Mouse (Mus musculus) embryonic fibroblast, embryonic 13.5 days (primary cell): ENCODE measurements around the gene Entpd2. TPM values are rescaled to one million over a fixed set of nuclear protein-coding genes. Genes with fewer than 3 reads are reported as not detected.

ENCODE experiments used
- H3K27ac ChIP-seq: 2 replicates; pipeline ENCODE4 v1.5.1; 2012; ENCODE audit warnings: low read length, control low read depth, inconsistent platforms; ENCODE audit not compliant: insufficient read depth
- H3K4me1 ChIP-seq: 2 replicates; pipeline ENCODE4 v1.6.1; 2011; ENCODE audit warnings: low read length; ENCODE audit not compliant: control insufficient read depth, insufficient read depth
- H3K4me3 ChIP-seq: 2 replicates; pipeline ENCODE4 v1.5.1; 2011; ENCODE audit warnings: mild to moderate bottlenecking, control low read depth, low read length; ENCODE audit not compliant: insufficient read depth
- CTCF ChIP-seq: IDR thresholded peaks from 2 replicates; pipeline ENCODE4 v1.5.1; 2011; ENCODE audit warnings: mild to moderate bottlenecking, control low read depth, low read length, moderate library complexity, borderline replicate concordance; ENCODE audit not compliant: insufficient read depth
- POLR2A ChIP-seq: IDR thresholded peaks from 2 replicates; pipeline ENCODE4 v1.6.1; 2011; ENCODE audit warnings: low read depth, mild to moderate bottlenecking, control low read depth, low read length, moderate library complexity
- polyA plus RNA-seq: library from polyadenylated mRNA; stranded (reverse); fragments of >200 nt; gene quantifications from 2 replicates; pipeline ENCODE4 v1.2.4, GENCODE M21; 2011; ENCODE audit warnings: low read depth; ENCODE audit not compliant: missing spikeins, insufficient read length

Gene Entpd2
- polyA plus RNA-seq, 1 experiment = 2.2 TPM

DNA sequence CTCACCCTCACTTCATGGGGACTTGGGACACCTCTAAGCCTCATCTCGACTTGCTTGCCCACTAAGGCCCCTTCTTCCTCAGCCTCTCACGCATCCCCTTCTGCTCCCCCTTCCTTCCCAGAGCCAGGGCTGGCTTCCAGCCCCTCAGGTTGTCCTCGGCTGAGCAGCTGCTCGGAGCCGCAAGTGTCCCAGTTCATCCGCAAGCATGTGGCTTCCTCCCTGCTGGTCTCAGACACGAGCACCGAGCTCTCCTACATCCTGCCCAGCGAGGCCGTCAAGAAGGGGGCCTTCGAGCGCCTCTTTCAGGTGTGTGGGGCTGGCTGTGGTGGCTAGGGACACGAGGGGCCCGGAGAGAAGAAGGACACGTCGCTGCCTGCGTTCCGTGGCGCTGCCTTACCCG lies 45.4 kb downstream of the Entpd2 start:
- TF ChIP-seq POLR2A = no peak

DNA sequence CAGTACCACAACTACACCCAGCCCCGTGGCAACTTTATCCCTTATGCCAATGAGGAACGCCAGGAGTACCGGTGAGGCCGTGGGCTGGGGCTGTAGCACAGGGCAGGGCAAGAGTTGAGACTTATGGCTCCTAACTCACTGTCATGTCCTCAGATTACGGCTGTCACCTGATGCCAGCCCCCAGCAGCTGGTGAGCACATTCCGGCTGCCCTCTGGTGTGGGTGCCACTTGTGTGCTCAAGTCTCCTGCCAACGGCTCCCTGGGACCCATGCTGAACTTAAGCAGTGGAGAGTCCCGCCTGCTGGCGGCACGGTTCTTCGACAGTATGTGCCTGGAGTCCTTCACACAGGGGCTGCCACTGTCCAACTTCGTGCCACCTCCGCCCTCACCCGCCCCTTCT lies 47.0 kb downstream of the Entpd2 start:
- H3K4me3 ChIP-seq = no peak overlapping the region
- no peak for TF ChIP-seq CTCF
- no peak for TF ChIP-seq POLR2A
- H3K27ac ChIP-seq = no peak overlapping the region
- no peaks in the 10 kb centered on the region for H3K4me1 ChIP-seq

More for the DNA sequence above, 45.4 kb downstream of the Entpd2 start:
- no peak overlapping the region for H3K4me3 ChIP-seq
- no peaks in the 10 kb centered on the region for H3K4me1 ChIP-seq
- no peak overlapping the region for H3K27ac ChIP-seq

Other genes starting within 250 kb of the Entpd2 start
- gene Nrarp, start 215.1 kb upstream of the Entpd2 start, polyA plus RNA-seq = 1.7 and 3.2 TPM in 2 replicates
- gene Tor4a, start 199.0 kb upstream of the Entpd2 start, polyA plus RNA-seq = 17.5 and 21.8 TPM in 2 replicates
- 38.8 and 42.3 TPM in 2 replicates for gene Nelfb, start 184.4 kb upstream of the Entpd2 start, polyA plus RNA-seq
- not detected in 2 replicates for gene Stpg3, start 181.2 kb upstream of the Entpd2 start, polyA plus RNA-seq
- gene Fam166a, start 177.1 kb upstream of the Entpd2 start, polyA plus RNA-seq = not detected in 2 replicates
- gene Tubb4b, start 171.2 kb upstream of the Entpd2 start, polyA plus RNA-seq = 209 and 237 TPM in 2 replicates
- not detected in 2 replicates for gene Slc34a3, start 161.5 kb upstream of the Entpd2 start, polyA plus RNA-seq
- gene Rnf224, start 159.1 kb upstream of the Entpd2 start, polyA plus RNA-seq = not detected in 2 replicates
- 0.42 TPM in 1 of 2 replicates, not detected in the other for gene Rnf208, start 153.6 kb upstream of the Entpd2 start, polyA plus RNA-seq
- gene Cysrt1, start 153.4 kb upstream of the Entpd2 start, polyA plus RNA-seq = not detected in 2 replicates
- gene AL732309.1, start 149.0 kb upstream of the Entpd2 start, polyA plus RNA-seq = 2.3 TPM in 1 of 2 replicates, not detected in the other
- gene Tmem203, start 140.4 kb upstream of the Entpd2 start, polyA plus RNA-seq = 11.6 and 15.3 TPM in 2 replicates
- 7.1 and 9.5 TPM in 2 replicates for gene Tprn, start 133.3 kb upstream of the Entpd2 start, polyA plus RNA-seq
- gene Ssna1, start 123.4 kb upstream of the Entpd2 start, polyA plus RNA-seq = 46.2 and 49.4 TPM in 2 replicates
- gene Anapc2, start 123.4 kb upstream of the Entpd2 start, polyA plus RNA-seq = 93.8 and 95.3 TPM in 2 replicates
- not detected in 2 replicates for gene Tmem210, start 107.7 kb upstream of the Entpd2 start, polyA plus RNA-seq
- gene Lrrc26, start 106.0 kb upstream of the Entpd2 start, polyA plus RNA-seq = not detected in 2 replicates
- 1.6 and 1.7 TPM in 2 replicates for gene Grin1, start 76.7 kb upstream of the Entpd2 start, polyA plus RNA-seq
- gene Man1b1, start 63.5 kb upstream of the Entpd2 start, polyA plus RNA-seq = 41.1 and 70.7 TPM in 2 replicates
- gene Dpp7, start 39.5 kb upstream of the Entpd2 start, polyA plus RNA-seq = 29.9 and 32.9 TPM in 2 replicates
- 40.0 and 42.2 TPM in 2 replicates for gene Uap1l1, start 30.2 kb upstream of the Entpd2 start, polyA plus RNA-seq
- 3.3 and 5.2 TPM in 2 replicates for gene Sapcd2, start 23.6 kb upstream of the Entpd2 start, polyA plus RNA-seq
- gene Npdc1, start 3.5 kb downstream of the Entpd2 start, polyA plus RNA-seq = 86.0 and 107 TPM in 2 replicates
- not detected in 2 replicates for gene Fut7, start 27.4 kb downstream of the Entpd2 start, polyA plus RNA-seq
- 7.8 and 12.1 TPM in 2 replicates for gene Abca2, start 32.8 kb downstream of the Entpd2 start, polyA plus RNA-seq
- gene Clic3, start 61.0 kb downstream of the Entpd2 start, polyA plus RNA-seq = not detected in 2 replicates
- gene Paxx, start 65.2 kb downstream of the Entpd2 start, polyA plus RNA-seq = 12.9 and 13.6 TPM in 2 replicates
- gene Ptgds, start 74.2 kb downstream of the Entpd2 start, polyA plus RNA-seq = not detected in 2 replicates
- gene Lcn12, start 98.0 kb downstream of the Entpd2 start, polyA plus RNA-seq = not detected in 2 replicates
- gene Fbxw5, start 104.9 kb downstream of the Entpd2 start, polyA plus RNA-seq = 28.0 and 40.7 TPM in 2 replicates
- gene C8g, start 105.8 kb downstream of the Entpd2 start, polyA plus RNA-seq = 0.91 and 1.2 TPM in 2 replicates
- gene Traf2, start 151.1 kb downstream of the Entpd2 start, polyA plus RNA-seq = 11.5 and 13.1 TPM in 2 replicates
- gene Edf1, start 162.0 kb downstream of the Entpd2 start, polyA plus RNA-seq = 102 and 122 TPM in 2 replicates
- gene Mamdc4, start 179.0 kb downstream of the Entpd2 start, polyA plus RNA-seq = 0.45 and 1.0 TPM in 2 replicates
- 33.0 and 46.4 TPM in 2 replicates for gene Phpt1, start 179.3 kb downstream of the Entpd2 start, polyA plus RNA-seq
- gene Ajm1, start 185.9 kb downstream of the Entpd2 start, polyA plus RNA-seq = 0.17 and 0.25 TPM in 2 replicates
- gene Rabl6, start 212.6 kb downstream of the Entpd2 start, polyA plus RNA-seq = 51.0 and 63.2 TPM in 2 replicates
- gene Ccdc183, start 221.8 kb downstream of the Entpd2 start, polyA plus RNA-seq = not detected in 2 replicates
- gene Tmem141, start 226.1 kb downstream of the Entpd2 start, polyA plus RNA-seq = 17.3 and 18.3 TPM in 2 replicates
- gene Fcna, start 232.2 kb downstream of the Entpd2 start, polyA plus RNA-seq = not detected in 2 replicates